Mouse (Mus musculus) effector memory CD4-positive, alpha-beta T cell, adult 5 months (primary cell): ENCODE data around the gene Oprl1. TPM values are rescaled to one million over a fixed set of nuclear protein-coding genes. Genes with fewer than 3 reads are reported as not detected.

Experiments
- polyA plus RNA-seq: library from polyadenylated mRNA; unstranded; fragments of 100-300 nt; shearing (Covaris generic); gene quantifications from one replicate; pipeline ENCODE4 v1.2.1, GENCODE M21; 2017

Gene Oprl1
- 0.12 TPM for polyA plus RNA-seq

GRCm38 (mm10) chr2:181714903-181715326, at the start of gene Oprl1:
Oprl1 (plus strand) TSS chr2:181715016.

GRCm38 (mm10) chr2:181671326-181671725, 43.5 kb upstream of the Oprl1 start, which contains the start of gene Sox18:
Sox18 (minus strand) TSS chr2:181671640.

GRCm38 (mm10) chr2:181679951-181680715, 34.7 kb upstream of the Oprl1 start, which contains the start of gene Tcea2:
Tcea2 (plus strand) TSS chr2:181680310.

GRCm38 (mm10) chr2:181693339-181694280, 21.2 kb upstream of the Oprl1 start, which contains the start of gene Rgs19:
Rgs19 (minus strand) TSS chr2:181693977.

GRCm38 (mm10) chr2:181698241-181698640, 16.6 kb upstream of the Oprl1 start, which contains the start of gene Lkaaear1:
Lkaaear1 (minus strand) TSS chr2:181698442.

GRCm38 (mm10) chr2:181763006-181763830, 48.4 kb downstream of the Oprl1 start, which contains the start of gene Myt1:
Myt1 (plus strand) TSS chr2:181763332.

Other genes with a start within 250 kb of the Oprl1 start
- gene Abhd16b, start 221.8 kb upstream of the Oprl1 start, polyA plus RNA-seq, result not detected
- gene Tpd52l2, start 217.9 kb upstream of the Oprl1 start, polyA plus RNA-seq, result 90.8 TPM
- 138 TPM for gene Dnajc5, start 194.5 kb upstream of the Oprl1 start, polyA plus RNA-seq
- 113 TPM for gene Uckl1, start 130.1 kb upstream of the Oprl1 start, polyA plus RNA-seq
- 97.7 TPM for gene Prpf6, start 123.1 kb upstream of the Oprl1 start, polyA plus RNA-seq
- gene Zfp512b, start 122.2 kb upstream of the Oprl1 start, polyA plus RNA-seq, result 26.2 TPM
- 14.5 TPM for gene Samd10, start 115.8 kb upstream of the Oprl1 start, polyA plus RNA-seq
- gene Gm29797, start 58.0 kb upstream of the Oprl1 start, polyA plus RNA-seq, result not detected
- not detected for gene Sox18, start 43.4 kb upstream of the Oprl1 start, polyA plus RNA-seq
- 21.5 TPM for gene Tcea2, start 34.7 kb upstream of the Oprl1 start, polyA plus RNA-seq
- 102 TPM for gene Rgs19, start 21.0 kb upstream of the Oprl1 start, polyA plus RNA-seq
- gene Lkaaear1, start 16.6 kb upstream of the Oprl1 start, polyA plus RNA-seq, result not detected
- not detected for gene Myt1, start 48.3 kb downstream of the Oprl1 start, polyA plus RNA-seq
- gene Pcmtd2, start 122.8 kb downstream of the Oprl1 start, polyA plus RNA-seq, result 60.8 TPM
- 17.6 TPM for gene Polr3k, start 149.3 kb downstream of the Oprl1 start, polyA plus RNA-seq